In genomic region chr1:89724141-89724540, GRCm38 (mm10) we compare ENCODE assay signal across 17 mouse cellular contexts.
DNase-seq lines count a peak whose midpoint lies in the region; ATAC-seq and TF ChIP-seq lines count a peak whose summit lies in the region.
"Had no signal": no experiment of that assay in that cellular context is flagged by ENCODE, and none has a peak within 500 bp of the region (broad histone marks: within the 10 kb centered on the region; RNA-seq: fewer than 3 reads in every experiment).

No protein-coding gene starts in this region.

- H3K27me3 ChIP-seq in heart, postnatal 0 days (ENCODE audit: control insufficient read depth, insufficient read depth, low read length) = no peaks in the 10 kb centered on the region
- H3K27me3 ChIP-seq in midbrain, embryonic 16.5 days (ENCODE audit: control insufficient read depth, insufficient read depth, low read depth, low read length) = no peaks in the 10 kb centered on the region
- H3K27me3 ChIP-seq in midbrain, embryonic 11.5 days (ENCODE audit: control insufficient read depth, insufficient read depth, low read length) = no peaks in the 10 kb centered on the region
- no peaks in the 10 kb centered on the region for H3K27me3 ChIP-seq in limb, embryonic 11.5 days (ENCODE audit: control insufficient read depth, insufficient read depth, low read length)
- H3K27me3 ChIP-seq in liver, postnatal 0 days (ENCODE audit: insufficient read depth, low read length) = no peaks in the 10 kb centered on the region
- H3K27me3 ChIP-seq in neural tube, embryonic 15.5 days (replicated peaks) = no peaks in the 10 kb centered on the region
- H3K27me3 ChIP-seq: CH12.LX; embryonic facial prominence, embryonic 13.5 days; lung, embryonic 15.5 days; neural tube, embryonic 13.5 days had no signal

- H3K4me1 ChIP-seq in heart, postnatal 0 days (ENCODE audit: control insufficient read depth, insufficient read depth) = peaks cover 17% of the 10 kb centered on the region; the same call in 1 of the 2 replicates
- H3K4me1 ChIP-seq in midbrain, embryonic 16.5 days (ENCODE audit: control insufficient read depth, insufficient read depth, low read length) = peaks cover 10% of the 10 kb centered on the region; the same call in 1 of the 2 replicates
- peaks cover 16% of the 10 kb centered on the region for H3K4me1 ChIP-seq in midbrain, embryonic 11.5 days (ENCODE audit: control insufficient read depth, insufficient read depth, low read length)
- H3K4me1 ChIP-seq in limb, embryonic 11.5 days (ENCODE audit: control insufficient read depth, insufficient read depth, low read length) = peaks cover 11% of the 10 kb centered on the region
- peaks cover under 1% of the 10 kb centered on the region; the same call in 1 of the 2 replicates for H3K4me1 ChIP-seq in liver, postnatal 0 days (ENCODE audit: insufficient read depth)
- H3K4me1 ChIP-seq in neural tube, embryonic 15.5 days = peaks cover 8% of the 10 kb centered on the region

- peak overlapping the region; percentile 56 for H3K27ac ChIP-seq in heart, postnatal 0 days (ENCODE audit: low read depth)
- H3K27ac ChIP-seq in midbrain, embryonic 16.5 days (ENCODE audit: low read length) = no peak overlapping the region
- no peak overlapping the region for H3K27ac ChIP-seq in midbrain, embryonic 11.5 days (ENCODE audit: low read depth, low read length)
- no peak overlapping the region for H3K27ac ChIP-seq in limb, embryonic 11.5 days (replicated peaks; ENCODE audit: low read depth, low read length)
- no peak overlapping the region for H3K27ac ChIP-seq in liver, postnatal 0 days (ENCODE audit: low read depth)
- no peak overlapping the region for H3K27ac ChIP-seq in neural tube, embryonic 15.5 days (replicated peaks)
- H3K27ac ChIP-seq: gastrocnemius, adult 2 months; lung, embryonic 15.5 days; neural tube, embryonic 13.5 days had no signal

- H3K4me3 ChIP-seq in heart, postnatal 0 days (ENCODE audit: low read depth, low read length) = no peak overlapping the region
- H3K4me3 ChIP-seq in midbrain, embryonic 16.5 days (ENCODE audit: low read depth, low read length) = no peak overlapping the region
- no peak overlapping the region for H3K4me3 ChIP-seq in midbrain, embryonic 11.5 days (ENCODE audit: low read depth, low read length)
- no peak overlapping the region for H3K4me3 ChIP-seq in limb, embryonic 11.5 days (ENCODE audit: low read depth, low read length)
- H3K4me3 ChIP-seq in liver, postnatal 0 days (ENCODE audit: low read depth, low read length) = no peak overlapping the region
- H3K4me3 ChIP-seq in neural tube, embryonic 15.5 days (replicated peaks) = no peak overlapping the region
- H3K4me3 ChIP-seq: embryonic facial prominence, embryonic 13.5 days; gastrocnemius, adult 2 months; lung, embryonic 15.5 days; neural tube, embryonic 13.5 days had no signal

- H3K9ac ChIP-seq in heart, postnatal 0 days (replicated peaks; ENCODE audit: low read depth, low read length) = no peak overlapping the region
- 0 out of 2 replicates have a peak overlapping the region, but pooled peaks have one; percentile 16 for H3K9ac ChIP-seq in midbrain, embryonic 16.5 days (ENCODE audit: low read depth, low read length)
- no peak overlapping the region for H3K9ac ChIP-seq in midbrain, embryonic 11.5 days (ENCODE audit: low read length)
- H3K9ac ChIP-seq in limb, embryonic 11.5 days (ENCODE audit: low read length) = no peak overlapping the region
- no peak overlapping the region for H3K9ac ChIP-seq in liver, postnatal 0 days (replicated peaks)
- no peak overlapping the region for H3K9ac ChIP-seq in neural tube, embryonic 15.5 days (replicated peaks)
- H3K9ac ChIP-seq: embryonic facial prominence, embryonic 13.5 days; lung, embryonic 15.5 days; neural tube, embryonic 13.5 days had no signal

- TF ChIP-seq CTCF in heart, postnatal 0 days (IDR thresholded peaks at IDR 0.05; ENCODE audit: low read depth) = no peak
- TF ChIP-seq CTCF in brain, embryonic 14.5 days (IDR thresholded peaks at IDR 0.05; ENCODE audit: borderline replicate concordance, extremely low read depth, insufficient read depth, insufficient read length) = no peak
- no peak for TF ChIP-seq CTCF in liver, postnatal 0 days (IDR thresholded peaks at IDR 0.05; ENCODE audit: low read depth)

- H3K9me3 ChIP-seq in heart, postnatal 0 days (replicated peaks; ENCODE audit: control insufficient read depth, low read length) = no peaks in the 10 kb centered on the region
- H3K9me3 ChIP-seq in midbrain, embryonic 16.5 days (replicated peaks; ENCODE audit: control insufficient read depth, low read length, poor library complexity, severe bottlenecking) = no peaks in the 10 kb centered on the region
- H3K9me3 ChIP-seq in midbrain, embryonic 11.5 days (ENCODE audit: control insufficient read depth, low read length) = no peaks in the 10 kb centered on the region
- H3K9me3 ChIP-seq in limb, embryonic 11.5 days (ENCODE audit: control insufficient read depth, low read length) = no peaks in the 10 kb centered on the region
- H3K9me3 ChIP-seq in liver, postnatal 0 days (ENCODE audit: low read length) = no peaks in the 10 kb centered on the region
- H3K9me3 ChIP-seq in neural tube, embryonic 15.5 days (replicated peaks) = no peaks in the 10 kb centered on the region
- H3K9me3 ChIP-seq: embryonic facial prominence, embryonic 13.5 days; lung, embryonic 15.5 days; neural tube, embryonic 13.5 days had no signal

- no peak overlapping the region for H3K4me2 ChIP-seq in heart, postnatal 0 days (ENCODE audit: low read depth, low read length)
- no peak overlapping the region for H3K4me2 ChIP-seq in midbrain, embryonic 16.5 days (ENCODE audit: low read length)
- H3K4me2 ChIP-seq in midbrain, embryonic 11.5 days = no peak overlapping the region
- H3K4me2 ChIP-seq in limb, embryonic 11.5 days (ENCODE audit: low read depth, severe bottlenecking) = no peak overlapping the region
- H3K4me2 ChIP-seq in liver, postnatal 0 days (ENCODE audit: low read depth, low read length) = no peak overlapping the region
- no peak overlapping the region for H3K4me2 ChIP-seq in neural tube, embryonic 15.5 days
- H3K4me2 ChIP-seq: embryonic facial prominence, embryonic 13.5 days; lung, embryonic 15.5 days; neural tube, embryonic 13.5 days had no signal

- TF ChIP-seq EP300 in heart, postnatal 0 days (IDR thresholded peaks at IDR 0.05; ENCODE audit: low read depth) = no peak
- TF ChIP-seq EP300 in liver, postnatal 0 days (IDR thresholded peaks at IDR 0.05; ENCODE audit: low read depth) = no peak

- H3K36me3 ChIP-seq in heart, postnatal 0 days (replicated peaks; ENCODE audit: control insufficient read depth, insufficient read depth, low read length) = peaks cover 11% of the 10 kb centered on the region
- H3K36me3 ChIP-seq in midbrain, embryonic 16.5 days (ENCODE audit: control insufficient read depth, insufficient read depth, low read length) = no peaks in the 10 kb centered on the region
- peaks cover 5% of the 10 kb centered on the region; the same call in 1 of the 2 replicates for H3K36me3 ChIP-seq in midbrain, embryonic 11.5 days (ENCODE audit: control insufficient read depth, insufficient read depth, low read length)
- no peaks in the 10 kb centered on the region for H3K36me3 ChIP-seq in limb, embryonic 11.5 days (ENCODE audit: control insufficient read depth, insufficient read depth, low read length)
- H3K36me3 ChIP-seq in liver, postnatal 0 days (replicated peaks; ENCODE audit: insufficient read depth, low read length) = no peaks in the 10 kb centered on the region; the same call in 1 of the 2 replicates
- H3K36me3 ChIP-seq in neural tube, embryonic 15.5 days = peaks cover 21% of the 10 kb centered on the region

- TF ChIP-seq POLR2A in brain, embryonic 14.5 days (IDR thresholded peaks at IDR 0.05; ENCODE audit: borderline replicate concordance, extremely low read depth, insufficient read depth, insufficient read length, poor library complexity, severe bottlenecking) = no peak

- 11% methylated on average over 3 of the region's 3 CpGs for WGBS in heart, postnatal 0 days
- 32% methylated on average over 3 of the region's 3 CpGs for WGBS in midbrain, embryonic 16.5 days
- 17% methylated on average over 3 of the region's 3 CpGs for WGBS in midbrain, embryonic 11.5 days
- 8% methylated on average over 3 of the region's 3 CpGs for WGBS in limb, embryonic 11.5 days
- WGBS in liver, postnatal 0 days (ENCODE audit: insufficient replicate concordance) = 55% methylated on average over 3 of the region's 3 CpGs
- 43% methylated on average over 3 of the region's 3 CpGs for WGBS in neural tube, embryonic 15.5 days

- peak; percentile 84 for ATAC-seq in heart, postnatal 0 days (ENCODE audit: insufficient read depth, low read depth)
- no peak for ATAC-seq in midbrain, embryonic 16.5 days
- ATAC-seq in midbrain, embryonic 11.5 days (ENCODE audit: low FRiP score) = no peak
- no peak for ATAC-seq in limb, embryonic 11.5 days (ENCODE audit: insufficient number of reproducible peaks, low FRiP score, low TSS enrichment, low read depth)
- ATAC-seq in liver, postnatal 0 days = no peak
- no peak for ATAC-seq in neural tube, embryonic 15.5 days (ENCODE audit: low FRiP score)

- peak; percentile 46 for DNase-seq in heart, postnatal 0 days (ENCODE audit: low spot score)
- DNase-seq in heart, adult 8-10 months (ENCODE audit: low spot score) = no peak
- no peak for DNase-seq in midbrain, embryonic 11.5 days (ENCODE audit: low spot score, missing footprints)
- peak; percentile 36 for DNase-seq in brain, embryonic 14.5 days (ENCODE audit: low read depth)
- peak; percentile 42 for DNase-seq in limb, embryonic 11.5 days (ENCODE audit: low spot score)
- DNase-seq in liver, postnatal 0 days = no peak
- DNase-seq: adrenal gland, postnatal 10 days; cerebellum, adult 9-11 months; gastrocnemius, adult 2 months; kidney, postnatal 4 days; thymus, postnatal 4 days had no signal

Comparison
In these comparisons a context has a peak if more than half of its experiments do, and no peak if none do; other contexts are left out.
1. DNase-seq: peak in heart, postnatal 0 days (single experiment), brain, embryonic 14.5 days (single experiment) and limb, embryonic 11.5 days (single experiment); none in heart, adult 8-10 months (single experiment), midbrain, embryonic 11.5 days (single experiment) and liver, postnatal 0 days (single experiment).